Comparison of ENCODE assay signal across 8 mouse cellular contexts in the genomic region with DNA sequence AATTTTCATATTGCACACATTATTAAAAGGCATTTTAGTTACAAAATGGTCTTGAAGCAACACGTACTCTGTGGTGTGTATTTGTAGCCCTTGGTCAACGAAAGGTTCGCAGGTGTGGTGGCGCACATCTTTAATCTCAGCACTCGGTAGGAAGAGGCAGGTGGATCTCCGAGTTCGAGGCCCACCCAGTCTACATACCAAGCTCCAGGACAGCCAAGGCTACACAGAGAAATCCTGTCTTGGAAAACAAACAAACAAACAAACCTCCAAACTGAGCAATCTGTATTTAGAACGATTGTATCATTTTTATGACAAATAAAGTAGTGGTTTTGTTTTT. TPM values are rescaled to one million over a fixed set of nuclear protein-coding genes. Genes with fewer than 3 reads are reported as not detected.
DNase-seq lines count a peak whose midpoint lies in the region; ATAC-seq and TF ChIP-seq lines count a peak whose summit lies in the region.

No protein-coding gene starts in this region.

- H3K9me3 ChIP-seq in heart, embryonic 11.5 days (replicated peaks; ENCODE audit: control insufficient read depth, low read length): no peaks in the 10 kb centered on the region
- H3K9me3 ChIP-seq in E14TG2a.4 (ENCODE audit: low read length): no peaks in the 10 kb centered on the region
- no peaks in the 10 kb centered on the region for H3K9me3 ChIP-seq in forebrain, postnatal 0 days (ENCODE audit: low read length)
- H3K9me3 ChIP-seq in midbrain, embryonic 12.5 days: no peaks in the 10 kb centered on the region

- intact Hi-C loops in heart, postnatal 14 days (cut with DNase I): loop anchor here (5.0 kb wide), 1 partner anchor 75 kb away; a partner anchor contains a TSS

- H3K4me1 ChIP-seq in heart, embryonic 11.5 days (ENCODE audit: control insufficient read depth, insufficient read depth, low read length): peaks cover 13% of the 10 kb centered on the region
- H3K4me1 ChIP-seq in E14TG2a.4 (replicated peaks; ENCODE audit: low read depth, low read length): peaks cover 30% of the 10 kb centered on the region
- H3K4me1 ChIP-seq in forebrain, postnatal 0 days (ENCODE audit: insufficient read depth): peaks cover 6% of the 10 kb centered on the region; the same call in 1 of the 2 replicates
- peaks cover 24% of the 10 kb centered on the region for H3K4me1 ChIP-seq in midbrain, embryonic 12.5 days

- no peak overlapping the region for H3K27ac ChIP-seq in heart, embryonic 11.5 days (ENCODE audit: low read depth, low read length)
- no peak overlapping the region for H3K27ac ChIP-seq in forebrain, postnatal 0 days (ENCODE audit: low read depth, low read length)
- no peak overlapping the region for H3K27ac ChIP-seq in midbrain, embryonic 12.5 days (replicated peaks)

- no peak for ATAC-seq in heart, embryonic 11.5 days (replicated peaks; ENCODE audit: insufficient number of reproducible peaks, low FRiP score, low TSS enrichment)
- ATAC-seq in forebrain, postnatal 0 days: no peak
- ATAC-seq in midbrain, embryonic 12.5 days (ENCODE audit: low FRiP score, low read depth): no peak
- no peak for ATAC-seq in megakaryocyte progenitor cell, adult 5-6 weeks (replicated peaks; ENCODE audit: poor library complexity)

- no peaks in the 10 kb centered on the region for H3K27me3 ChIP-seq in heart, embryonic 11.5 days (ENCODE audit: control insufficient read depth, insufficient read depth, low read length)
- no peaks in the 10 kb centered on the region for H3K27me3 ChIP-seq in E14TG2a.4 (ENCODE audit: insufficient read depth, low read length)
- no peaks in the 10 kb centered on the region for H3K27me3 ChIP-seq in forebrain, postnatal 0 days (ENCODE audit: insufficient read depth, low read length)
- H3K27me3 ChIP-seq in midbrain, embryonic 12.5 days: no peaks in the 10 kb centered on the region

- no peak for TF ChIP-seq CTCF in E14TG2a.4 (conservative IDR thresholded peaks at IDR 0.05; ENCODE audit: low read length)
- TF ChIP-seq CTCF in forebrain, postnatal 0 days (IDR thresholded peaks at IDR 0.05; ENCODE audit: low read depth): no peak

- H3K4me2 ChIP-seq in heart, embryonic 11.5 days: peak overlapping the region; percentile 78
- H3K4me2 ChIP-seq in forebrain, postnatal 0 days (ENCODE audit: low read depth): peak overlapping the region; percentile 87
- peak overlapping the region; percentile 88 for H3K4me2 ChIP-seq in midbrain, embryonic 12.5 days (replicated peaks)

- H3K36me3 ChIP-seq in heart, embryonic 11.5 days (ENCODE audit: control insufficient read depth, insufficient read depth, low read length): no peaks in the 10 kb centered on the region
- H3K36me3 ChIP-seq in E14TG2a.4 (ENCODE audit: insufficient read depth, low read length): peaks cover 20% of the 10 kb centered on the region
- H3K36me3 ChIP-seq in forebrain, postnatal 0 days (ENCODE audit: insufficient read depth): no peaks in the 10 kb centered on the region
- no peaks in the 10 kb centered on the region for H3K36me3 ChIP-seq in midbrain, embryonic 12.5 days

- peak overlapping the region; percentile 92; the same call in 1 of the 2 replicates for H3K9ac ChIP-seq in heart, embryonic 11.5 days (ENCODE audit: low read depth, low read length)
- peak overlapping the region; percentile 80 for H3K9ac ChIP-seq in forebrain, postnatal 0 days
- peak overlapping the region; percentile 96; the same call in 1 of the 2 replicates for H3K9ac ChIP-seq in midbrain, embryonic 12.5 days (replicated peaks)

- peak overlapping the region; percentile 80 for H3K4me3 ChIP-seq in heart, embryonic 11.5 days (ENCODE audit: low read depth, low read length)
- peak overlapping the region; percentile 96 for H3K4me3 ChIP-seq in E14TG2a.4 (replicated peaks; ENCODE audit: low read length)
- H3K4me3 ChIP-seq in forebrain, postnatal 0 days (ENCODE audit: low read depth, low read length): peak overlapping the region; percentile 78
- H3K4me3 ChIP-seq in midbrain, embryonic 12.5 days: peak overlapping the region; percentile 97

- 75% methylated on average over 8 of the region's 8 CpGs for WGBS in heart, embryonic 11.5 days (ENCODE audit: insufficient replicate concordance)
- 77% methylated on average over 8 of the region's 8 CpGs for WGBS in forebrain, postnatal 0 days
- 85% methylated on average over 8 of the region's 8 CpGs for WGBS in midbrain, embryonic 12.5 days

- DNase-seq in heart, postnatal 14 days: no peak
- no peak for DNase-seq in forebrain, postnatal 0 days
- no peak for DNase-seq in right cerebral cortex, postnatal 10 days (ENCODE audit: low spot score in 2 of 2)
- no peak for DNase-seq in retina, embryonic 14.5 days (ENCODE audit: low spot score)

RNA-seq across cellular contexts. Expression of a gene that starts 1.2 kb away (rescaled TPM):
- 15.2 and 17.8 TPM in 2 replicates for polyA plus RNA-seq in heart, embryonic 11.5 days (2014; fragmentation: Nextera tagmentation; extraction: Ambion mirVana)
- total RNA-seq in heart, postnatal 14 days (2021): 1 to 10 TPM; 3.8 to 4.1 TPM
- total RNA-seq in forebrain, postnatal 0 days (2014; rRNA removed): 9.0 and 11.7 TPM in 2 replicates
- polyA plus RNA-seq in forebrain, postnatal 0 days (2015; fragmentation: Nextera tagmentation; extraction: Ambion mirVana): 3.6 and 4.2 TPM in 2 replicates
- 24.7 and 25.9 TPM in 2 replicates for polyA plus RNA-seq in midbrain, embryonic 12.5 days (2016; fragmentation: Nextera tagmentation; extraction: Ambion mirVana)
- total RNA-seq in megakaryocyte progenitor cell, adult 5-6 weeks (2015): 26.6 and 31.1 TPM in 2 replicates
- 31.4 and 41.9 TPM in 2 replicates for total RNA-seq in megakaryocyte progenitor cell, adult 5-6 weeks (2017)

RNA-seq across cellular contexts. Expression of a gene that starts 54.6 kb away (rescaled TPM):
- 0.34 and 0.42 TPM in 2 replicates for polyA plus RNA-seq in heart, embryonic 11.5 days (2014; fragmentation: Nextera tagmentation; extraction: Ambion mirVana)
- not detected for total RNA-seq in heart, postnatal 14 days (2021)
- 0.67 TPM in 1 of 2 replicates, not detected in the other for total RNA-seq in forebrain, postnatal 0 days (2014; rRNA removed)
- 0.10 and 0.38 TPM in 2 replicates for polyA plus RNA-seq in forebrain, postnatal 0 days (2015; fragmentation: Nextera tagmentation; extraction: Ambion mirVana)
- polyA plus RNA-seq in midbrain, embryonic 12.5 days (2016; fragmentation: Nextera tagmentation; extraction: Ambion mirVana): 0.08 TPM in 1 of 2 replicates, not detected in the other
- not detected in 2 replicates for total RNA-seq in megakaryocyte progenitor cell, adult 5-6 weeks (2015)
- not detected in 2 replicates for total RNA-seq in megakaryocyte progenitor cell, adult 5-6 weeks (2017)
